Mouse (Mus musculus): Measurements from ENCODE around the gene Ifit1. TPM values are rescaled to one million over a fixed set of nuclear protein-coding genes. Genes with fewer than 3 reads are reported as not detected.

Ifit1 gene
- total RNA-seq, 1 experiment = not detected

DNA sequence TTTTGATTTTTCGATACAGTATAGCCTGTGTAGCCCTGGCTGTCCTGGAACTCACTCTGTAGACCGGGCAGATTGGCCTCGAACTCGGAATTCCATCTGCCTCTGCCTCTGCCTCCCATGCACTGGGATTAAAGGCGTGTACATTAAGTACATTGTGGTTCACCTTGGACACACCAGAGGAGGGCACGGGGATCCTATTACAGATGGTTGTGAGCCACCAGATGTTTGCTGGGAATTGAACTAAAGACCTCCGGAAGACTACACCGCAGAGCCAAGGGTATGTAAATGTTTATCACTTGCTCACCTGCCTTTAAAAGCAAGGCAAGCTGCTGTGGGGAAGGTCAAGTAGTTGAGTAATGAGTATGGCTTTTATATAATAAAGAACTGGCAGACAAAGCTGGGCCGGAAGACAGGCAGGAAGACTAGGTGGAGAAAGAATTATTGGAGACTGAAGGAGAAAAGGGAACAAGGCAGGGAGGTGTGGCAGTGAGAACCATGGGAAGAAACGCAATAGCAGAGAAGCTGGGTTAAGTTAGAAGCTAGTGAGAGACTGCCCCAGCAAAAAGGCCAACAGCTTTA is 14.6 kb downstream of the Ifit1 start:
- H3K4me3 ChIP-seq (ENCODE audit: insufficient read depth in 1 of 2, low read depth in 1 of 2, low read length in 2 of 2, poor library complexity in 1 of 2, severe bottlenecking in 1 of 2) = no peak overlapping the region
- DNase-seq (ENCODE audit: low read depth, low spot score) = peak; percentile 51
- peak; percentile 16; the same call in 1 of the 2 replicates for TF ChIP-seq CHD2 (IDR thresholded peaks at IDR 0.05; ENCODE audit: low read depth, low read length)
- TF ChIP-seq ZC3H11A (IDR thresholded peaks at IDR 0.05; ENCODE audit: borderline replicate concordance, low read depth, low read length) = no peak
- peaks cover 15 to 18% of the 10 kb centered on the region in 2 experiments for H3K4me1 ChIP-seq (ENCODE audit: control insufficient read depth in 2 of 2, insufficient read depth in 2 of 2, low read length in 2 of 2, poor library complexity in 1 of 2)
- in situ Hi-C loops (cut with MboI; ENCODE audit: low sequenced_read_pairs in 2 of 2, unreplicated experiment in 2 of 2) = loop anchor here in 1 of 2 experiments (25.0 kb wide), 1 partner anchor 318 kb away; no protein-coding TSS in a partner anchor
- H3K27ac ChIP-seq (ENCODE audit: insufficient read depth, low read depth, low read length, poor library complexity, severe bottlenecking) = peak overlapping the region; percentile 45; the same call in 1 of the 2 replicates
- H3K9me3 ChIP-seq (ENCODE audit: control insufficient read depth, insufficient read depth, low read depth, low read length) = no peaks in the 10 kb centered on the region
- no peak overlapping the region for H3K9ac ChIP-seq (ENCODE audit: insufficient read depth, low read depth, low read length, poor library complexity, severe bottlenecking)
- no peaks in the 10 kb centered on the region for H3K36me3 ChIP-seq (ENCODE audit: control insufficient read depth, insufficient read depth, low read length, poor library complexity, severe bottlenecking)

DNA sequence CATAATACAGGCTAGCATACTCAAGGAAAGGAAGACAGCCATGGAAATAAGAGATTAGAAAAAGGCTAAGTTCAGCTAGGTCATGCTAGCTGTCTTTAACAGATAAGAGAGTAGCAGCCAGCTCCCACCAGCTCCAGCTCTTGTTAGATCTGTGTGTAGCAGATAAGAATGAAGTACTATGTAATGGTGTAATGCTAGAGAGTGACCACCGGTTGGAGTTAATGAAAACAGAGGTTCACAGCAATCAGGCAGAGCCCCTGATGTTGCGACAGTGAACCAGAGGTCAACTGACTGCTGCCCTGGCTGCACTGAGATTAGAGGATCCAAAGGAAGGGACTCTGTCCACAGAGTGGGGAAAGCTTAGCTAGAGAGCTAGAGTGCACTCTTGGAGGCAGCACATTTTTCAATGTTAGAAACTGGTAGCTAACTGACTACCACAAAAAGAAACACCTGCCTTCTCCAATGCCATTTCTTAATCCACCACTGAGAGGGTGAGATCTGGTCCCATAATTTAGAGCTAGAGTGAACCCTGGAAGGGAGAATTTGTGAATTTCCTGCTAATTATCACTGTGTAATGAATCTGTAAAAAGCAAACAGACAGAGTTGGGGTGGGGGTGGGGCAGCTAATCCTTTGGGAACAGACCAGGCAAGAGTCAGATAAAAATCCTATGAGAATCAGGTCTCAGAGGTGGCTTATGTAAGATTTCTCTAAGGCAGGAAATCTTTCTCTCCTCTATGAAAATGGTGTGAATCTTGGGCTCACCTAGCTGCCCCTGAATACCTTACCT is 16.0 kb downstream of the Ifit1 start:
- TF ChIP-seq ZC3H11A (IDR thresholded peaks at IDR 0.05; ENCODE audit: borderline replicate concordance, low read depth, low read length) (no peak), ZNF384 (IDR thresholded peaks at IDR 0.05; ENCODE audit: low read depth, low read length) (no peak), MAFK (IDR thresholded peaks at IDR 0.05; ENCODE audit: insufficient read depth, low read depth, low read length) (no peak), CHD2 (IDR thresholded peaks at IDR 0.05; ENCODE audit: low read depth, low read length) (no peak), HCFC1 (IDR thresholded peaks at IDR 0.05; ENCODE audit: borderline replicate concordance, insufficient read depth, low read length) (no peak)
- in situ Hi-C loops (cut with MboI; ENCODE audit: low sequenced_read_pairs in 2 of 2, unreplicated experiment in 2 of 2) = loop anchor here in 1 of 2 experiments (25.0 kb wide), 1 partner anchor 319 kb away; no protein-coding TSS in a partner anchor

DNA sequence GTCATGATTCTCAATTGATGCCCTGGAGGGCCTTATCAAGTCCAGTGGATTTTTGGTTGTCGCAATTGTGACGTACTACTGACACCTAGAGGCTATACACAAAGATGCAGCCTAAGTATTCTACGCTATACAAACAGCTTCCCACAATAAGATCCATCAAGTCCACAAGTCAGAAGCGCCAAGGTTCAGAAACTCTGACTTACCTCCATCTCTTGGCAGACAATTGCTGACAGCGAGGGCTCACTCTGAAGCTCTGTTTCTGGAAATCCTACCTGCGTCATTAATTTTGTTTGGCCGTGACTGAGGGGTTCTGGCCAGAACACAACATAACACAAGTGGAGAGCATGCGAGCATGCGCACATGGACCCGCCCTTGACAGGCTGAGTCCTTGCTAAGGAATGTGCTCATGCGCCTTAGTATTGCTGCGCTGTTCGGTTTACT is 21.4 kb downstream of the Ifit1 start:
- H3K9ac ChIP-seq (ENCODE audit: insufficient read depth, low read depth, low read length, poor library complexity, severe bottlenecking) = no peak overlapping the region; the same call in 1 of the 2 replicates
- DNase-seq (ENCODE audit: low read depth, low spot score) = peak; percentile 77
- H3K27ac ChIP-seq (ENCODE audit: insufficient read depth, low read depth, low read length, poor library complexity, severe bottlenecking) = no peak overlapping the region
- TF ChIP-seq ZNF384 (IDR thresholded peaks at IDR 0.05; ENCODE audit: low read depth, low read length) (no peak), ZC3H11A (IDR thresholded peaks at IDR 0.05; ENCODE audit: borderline replicate concordance, low read depth, low read length) (peak; percentile 62; the same call in 1 of the 2 replicates)
- in situ Hi-C loops (cut with MboI; ENCODE audit: low sequenced_read_pairs in 2 of 2, unreplicated experiment in 2 of 2) = loop anchor here in 1 of 2 experiments (25.0 kb wide), 1 partner anchor 325 kb away; no protein-coding TSS in a partner anchor
- H3K36me3 ChIP-seq (ENCODE audit: control insufficient read depth, insufficient read depth, low read length, poor library complexity, severe bottlenecking) = no peaks in the 10 kb centered on the region
- H3K9me3 ChIP-seq (ENCODE audit: control insufficient read depth, insufficient read depth, low read depth, low read length) = no peaks in the 10 kb centered on the region
- peaks cover 1 to 2% of the 10 kb centered on the region in 2 experiments; a peak in 2 of 4 replicates for H3K4me1 ChIP-seq (ENCODE audit: control insufficient read depth in 2 of 2, insufficient read depth in 2 of 2, low read length in 2 of 2, poor library complexity in 1 of 2)
- peak overlapping the region; percentile 22 to 44; a peak in 3 of 4 replicates for H3K4me3 ChIP-seq (ENCODE audit: insufficient read depth in 1 of 2, low read depth in 1 of 2, low read length in 2 of 2, poor library complexity in 1 of 2, severe bottlenecking in 1 of 2)

More for the DNA sequence above, 16.0 kb downstream of the Ifit1 start:
- no peak for DNase-seq (ENCODE audit: low read depth, low spot score)
- Histone ChIP-seq H3K9ac (ENCODE audit: insufficient read depth, low read depth, low read length, poor library complexity, severe bottlenecking) (no peak overlapping the region), H3K4me1 (ENCODE audit: control insufficient read depth in 2 of 2, insufficient read depth in 2 of 2, low read length in 2 of 2, poor library complexity in 1 of 2) (peaks cover 15 to 18% of the 10 kb centered on the region in 2 experiments), H3K36me3 (ENCODE audit: control insufficient read depth, insufficient read depth, low read length, poor library complexity, severe bottlenecking) (no peaks in the 10 kb centered on the region), H3K9me3 (ENCODE audit: control insufficient read depth, insufficient read depth, low read depth, low read length) (no peaks in the 10 kb centered on the region), H3K27ac (ENCODE audit: insufficient read depth, low read depth, low read length, poor library complexity, severe bottlenecking) (no peak overlapping the region), H3K4me3 (ENCODE audit: insufficient read depth in 1 of 2, low read depth in 1 of 2, low read length in 2 of 2, poor library complexity in 1 of 2, severe bottlenecking in 1 of 2) (no peak overlapping the region)

- in situ Hi-C loops (cut with MboI; ENCODE audit: low sequenced_read_pairs in 2 of 2, unreplicated experiment in 2 of 2) = loop anchor here in 1 of 2 experiments (25.0 kb wide), 1 partner anchor 325 kb away; no protein-coding TSS in a partner anchor
- Histone ChIP-seq H3K4me3 (ENCODE audit: insufficient read depth in 1 of 2, low read depth in 1 of 2, low read length in 2 of 2, poor library complexity in 1 of 2, severe bottlenecking in 1 of 2) (0 out of 4 replicates have a peak overlapping the region, but pooled peaks of 1 of the 2 experiments have one; percentile 44), H3K4me1 (ENCODE audit: control insufficient read depth in 2 of 2, insufficient read depth in 2 of 2, low read length in 2 of 2, poor library complexity in 1 of 2) (peaks cover 0 to 2% of the 10 kb centered on the region in 2 experiments; a peak in 1 of 4 replicates), H3K27ac (ENCODE audit: insufficient read depth, low read depth, low read length, poor library complexity, severe bottlenecking) (no peak overlapping the region), H3K9ac (ENCODE audit: insufficient read depth, low read depth, low read length, poor library complexity, severe bottlenecking) (no peak overlapping the region), H3K9me3 (ENCODE audit: control insufficient read depth, insufficient read depth, low read depth, low read length) (no peaks in the 10 kb centered on the region), H3K36me3 (ENCODE audit: control insufficient read depth, insufficient read depth, low read length, poor library complexity, severe bottlenecking) (no peaks in the 10 kb centered on the region)
- TF ChIP-seq ZC3H11A (IDR thresholded peaks at IDR 0.05; ENCODE audit: borderline replicate concordance, low read depth, low read length) (no peak), ZNF384 (IDR thresholded peaks at IDR 0.05; ENCODE audit: low read depth, low read length) (no peak), HCFC1 (IDR thresholded peaks at IDR 0.05; ENCODE audit: borderline replicate concordance, insufficient read depth, low read length) (no peak), CHD2 (IDR thresholded peaks at IDR 0.05; ENCODE audit: low read depth, low read length) (no peak), MAFK (IDR thresholded peaks at IDR 0.05; ENCODE audit: insufficient read depth, low read depth, low read length) (no peak)
- no peak for DNase-seq (ENCODE audit: low read depth, low spot score)
These were observed 22.1 kb downstream of the Ifit1 start for GRCm38 (mm10) chr19:34662740-34663139.

Measured in ES-E14 (cell line).